In genomic region chr13:24132866-24133265, GRCm38 (mm10) we compare ENCODE assay signal across 33 mouse cellular contexts.
"Had no signal": no experiment of that assay in that cellular context is flagged by ENCODE, and none has a peak within 500 bp of the region (broad histone marks: within the 10 kb centered on the region; RNA-seq: fewer than 3 reads in every experiment).

No protein-coding gene starts in this region.

- H3K4me1 ChIP-seq: heart, embryonic 15.5 days had no signal

- H3K27me3 ChIP-seq: hindbrain, embryonic 12.5 days; hindbrain, embryonic 15.5 days; intestine, embryonic 15.5 days; kidney, embryonic 15.5 days had no signal

- H3K4me3 ChIP-seq: heart, embryonic 12.5 days; heart, embryonic 13.5 days; heart, embryonic 15.5 days; hindbrain, embryonic 10.5 days; hindbrain, embryonic 12.5 days; hindbrain, embryonic 13.5 days; hindbrain, embryonic 15.5 days; intestine, embryonic 15.5 days; kidney, embryonic 15.5 days; layer of hippocampus, adult 2 months had no signal

- ATAC-seq: hindbrain, embryonic 16.5 days; hindbrain, postnatal 0 days; inflammation-experienced regulatory T-cells, adult 6 months; intestine, embryonic 15.5 days; intestine, embryonic 16.5 days; intestine, postnatal 0 days had no signal

- H3K9me3 ChIP-seq: heart, embryonic 12.5 days; heart, embryonic 13.5 days; heart, embryonic 15.5 days; hindbrain, embryonic 10.5 days; hindbrain, embryonic 12.5 days; hindbrain, embryonic 13.5 days; hindbrain, embryonic 15.5 days; intestine, embryonic 15.5 days; kidney, embryonic 15.5 days had no signal

- H3K36me3 ChIP-seq: heart, embryonic 12.5 days; heart, embryonic 13.5 days; heart, embryonic 15.5 days; hindbrain, embryonic 10.5 days; hindbrain, embryonic 12.5 days; hindbrain, embryonic 15.5 days; intestine, embryonic 15.5 days had no signal

- H3K4me2 ChIP-seq: heart, embryonic 11.5 days; heart, embryonic 12.5 days; heart, embryonic 13.5 days; heart, embryonic 15.5 days; hindbrain, embryonic 12.5 days; hindbrain, embryonic 13.5 days; hindbrain, embryonic 14.5 days; hindbrain, embryonic 15.5 days; intestine, embryonic 15.5 days; kidney, embryonic 15.5 days had no signal

- H3K27ac ChIP-seq: heart, embryonic 13.5 days; heart, embryonic 15.5 days; hindbrain, embryonic 10.5 days; hindbrain, embryonic 12.5 days; hindbrain, embryonic 13.5 days; hindbrain, embryonic 14.5 days; hindbrain, embryonic 15.5 days; hindbrain, postnatal 0 days; intestine, embryonic 15.5 days; kidney, embryonic 15.5 days; kidney, postnatal 0 days; layer of hippocampus, adult 2 months had no signal

- DNase-seq: heart, postnatal 10 days; heart, postnatal 14 days; heart, postnatal 4 days; kidney, adult 11 months; kidney, adult 18-20 months; kidney, adult 2 months; kidney, adult 8-10 months; kidney, adult 9 months; kidney, postnatal 10 days; kidney, postnatal 14 days; kidney, postnatal 25 days; kidney, postnatal 36 days; kidney, postnatal 4 days; layer of hippocampus, adult 9-11 months; layer of hippocampus, postnatal 36 days had no signal

- H3K9ac ChIP-seq: heart, embryonic 12.5 days; heart, embryonic 13.5 days; heart, embryonic 15.5 days; hindbrain, embryonic 12.5 days; hindbrain, embryonic 13.5 days; hindbrain, embryonic 14.5 days; hindbrain, embryonic 15.5 days; intestine, embryonic 15.5 days; kidney, embryonic 15.5 days had no signal
